Mouse (Mus musculus) kidney, postnatal 4 days (tissue): ENCODE measurements around the gene Meaf6.

Source experiments
- DNase-seq, 2 experiments: peaks; one replicate each; pipeline ENCODE4 v3.0.0; 2021; ENCODE audit warnings: mixed read lengths in 2 of 2

The Meaf6 gene

GRCm38 (mm10) chr4:125145213-125145612, 60.3 kb downstream of the Meaf6 start:
- peak in 1 of 2 experiments; percentile 11 for DNase-seq

- DNase-seq: no peak
These were observed 63.0 kb downstream of the Meaf6 start for GRCm38 (mm10) chr4:125147970-125148369.

- no peak for DNase-seq
These were observed 64.5 kb downstream of the Meaf6 start for GRCm38 (mm10) chr4:125149460-125149859.

GRCm38 (mm10) chr4:125152469-125152868, 67.5 kb downstream of the Meaf6 start:
- DNase-seq: no peak

GRCm38 (mm10) chr4:125153659-125154241, 68.8 kb downstream of the Meaf6 start:
- DNase-seq: no peak

GRCm38 (mm10) chr4:125155646-125156045, 70.7 kb downstream of the Meaf6 start:
- no peak for DNase-seq

GRCm38 (mm10) chr4:125157322-125157721, 72.4 kb downstream of the Meaf6 start:
- no peak for DNase-seq

GRCm38 (mm10) chr4:125158081-125158480, 73.1 kb downstream of the Meaf6 start:
- DNase-seq: no peak

- DNase-seq: no peak
These were observed 73.8 kb downstream of the Meaf6 start for GRCm38 (mm10) chr4:125158581-125159317.

GRCm38 (mm10) chr4:125160320-125160950, 75.5 kb downstream of the Meaf6 start:
- DNase-seq: peak; percentile 93 to 94

- no peak for DNase-seq
These were observed 76.0 kb downstream of the Meaf6 start for GRCm38 (mm10) chr4:125160951-125161331.

- DNase-seq: no peak
These were observed 76.5 kb downstream of the Meaf6 start for GRCm38 (mm10) chr4:125161392-125161791.

- no peak for DNase-seq
These were observed 77.8 kb downstream of the Meaf6 start for GRCm38 (mm10) chr4:125162701-125163100.
